Mouse (Mus musculus): ENCODE results near the gene Cyp11a1. TPM values are rescaled to one million over a fixed set of nuclear protein-coding genes. Genes with fewer than 3 reads are reported as not detected.
A peak's percentile ranks its signal among the peaks of the same experiment; 100 is the strongest.

Cyp11a1 gene
- total and polyA plus RNA-seq, 3 experiments, result not detected

DNA sequence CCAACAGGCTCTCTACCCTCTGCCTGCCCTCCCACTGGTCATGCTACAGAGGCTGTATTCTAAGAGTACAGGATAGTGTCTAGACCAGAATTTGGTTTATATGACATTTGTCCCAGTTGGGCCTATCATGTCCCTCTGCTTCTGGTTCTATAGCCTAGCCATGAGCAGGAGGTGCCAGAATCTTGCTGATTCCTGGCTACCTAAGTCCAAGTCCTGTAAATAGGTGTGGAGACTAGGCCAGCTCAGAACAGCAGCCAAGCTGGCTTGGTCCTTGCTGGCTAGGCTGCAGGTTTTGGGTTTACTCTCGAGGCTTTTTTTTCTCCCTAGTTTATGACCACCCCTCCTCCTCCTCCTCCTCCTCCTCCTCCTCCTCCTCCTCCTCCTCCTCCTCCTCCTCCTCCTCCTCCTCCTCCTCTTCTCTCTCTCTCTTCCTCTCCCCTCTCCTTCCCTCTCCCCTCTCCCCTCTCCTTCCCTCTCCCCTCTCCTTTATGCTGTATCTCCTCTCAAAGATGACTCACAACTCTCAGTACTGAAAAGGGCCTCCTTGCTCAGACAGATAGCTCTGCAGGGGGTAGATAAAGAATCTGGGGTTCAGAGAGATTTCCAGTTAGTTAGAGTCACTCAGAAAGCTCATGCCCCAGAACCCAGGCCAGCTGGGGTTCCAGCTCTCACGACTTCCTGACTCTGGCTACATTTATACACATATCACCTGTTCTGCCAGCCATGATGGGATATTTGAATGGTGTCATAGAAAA is 21.4 kb downstream of the Cyp11a1 start:
- TF ChIP-seq ETS1 (IDR thresholded peaks at IDR 0.05; ENCODE audit: low read depth, low read length) (no peak), MYB (IDR thresholded peaks at IDR 0.05; ENCODE audit: low read depth, low read length) (no peak), NELFE (IDR thresholded peaks at IDR 0.05; ENCODE audit: low read depth, low read length) (no peak)
- Histone ChIP-seq H3K4me3 (ENCODE audit: control insufficient read depth in 1 of 2, insufficient read depth in 1 of 2, low read depth in 2 of 2, low read length in 2 of 2) (no peak overlapping the region), H3K36me3 (ENCODE audit: control insufficient read depth in 1 of 2, insufficient read depth in 2 of 2, low read length in 2 of 2) (no peaks in the 10 kb centered on the region; a peak in 1 of 4 replicates), H3K9ac (ENCODE audit: control insufficient read depth, low read depth, low read length, poor library complexity, severe bottlenecking) (no peak overlapping the region), H3K9me3 (replicated peaks; ENCODE audit: insufficient read depth, low read length) (no peaks in the 10 kb centered on the region), H3K27ac (ENCODE audit: control insufficient read depth, low read depth, low read length) (no peak overlapping the region), H3K79me2 (ENCODE audit: control insufficient read depth, insufficient read depth, low read length, poor library complexity) (no peaks in the 10 kb centered on the region), H3K4me1 (ENCODE audit: control insufficient read depth in 1 of 2, insufficient read depth in 2 of 2, low read length in 2 of 2) (peaks cover 0 to 4% of the 10 kb centered on the region in 2 experiments; a peak in 1 of 4 replicates), H3K27me3 (ENCODE audit: control insufficient read depth in 1 of 2, insufficient read depth in 2 of 2, low read length in 2 of 2) (peaks cover 0 to 7% of the 10 kb centered on the region in 2 experiments; a peak in 3 of 4 replicates)
- peak; percentile 12 for DNase-seq (ENCODE audit: low read depth, low spot score)

DNA sequence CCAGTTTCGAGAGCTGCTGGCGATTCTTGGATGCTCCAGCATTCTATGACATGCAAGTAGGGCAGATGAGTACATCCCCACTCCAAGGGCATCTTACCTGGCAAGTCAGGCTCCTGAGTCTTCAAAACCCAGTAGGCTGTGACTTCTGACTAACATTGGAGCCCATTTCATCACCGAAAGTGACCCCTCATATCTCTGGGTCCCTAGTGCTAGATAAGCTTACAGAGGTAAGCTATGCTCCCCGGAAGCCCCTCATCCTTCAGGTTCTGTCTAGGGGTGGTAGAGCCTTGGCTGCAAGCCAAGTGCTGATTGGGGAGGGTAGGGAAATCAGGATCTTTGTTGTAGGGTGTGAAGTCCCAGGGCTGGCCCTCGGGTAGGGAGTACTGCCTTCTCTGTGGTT is 22.6 kb downstream of the Cyp11a1 start:
- DNase-seq (ENCODE audit: low read depth, low spot score), result no peak
- peaks cover 0 to 4% of the 10 kb centered on the region in 2 experiments; a peak in 1 of 4 replicates for H3K4me1 ChIP-seq (ENCODE audit: control insufficient read depth in 1 of 2, insufficient read depth in 2 of 2, low read length in 2 of 2)
- H3K27ac ChIP-seq (ENCODE audit: control insufficient read depth, low read depth, low read length), result no peak overlapping the region
- TF ChIP-seq UBTF (IDR thresholded peaks at IDR 0.05; ENCODE audit: borderline replicate concordance, insufficient read depth, low read depth, low read length), result no peak
- no peak for TF ChIP-seq EP300 (IDR thresholded peaks at IDR 0.05; ENCODE audit: low read depth in 1 of 2, low read length in 2 of 2)
- TF ChIP-seq MAX (IDR thresholded peaks at IDR 0.05; ENCODE audit: low read length), result no peak
- TF ChIP-seq ELF1 (IDR thresholded peaks at IDR 0.05; ENCODE audit: low read depth, low read length), result no peak
- TF ChIP-seq MAZ (IDR thresholded peaks at IDR 0.05; ENCODE audit: low read depth, low read length), result no peak
- H3K79me2 ChIP-seq (ENCODE audit: control insufficient read depth, insufficient read depth, low read length, poor library complexity), result no peaks in the 10 kb centered on the region
- peaks cover 0 to 8% of the 10 kb centered on the region in 2 experiments; a peak in 2 of 4 replicates for H3K27me3 ChIP-seq (ENCODE audit: control insufficient read depth in 1 of 2, insufficient read depth in 2 of 2, low read length in 2 of 2)
- H3K4me3 ChIP-seq (ENCODE audit: control insufficient read depth in 1 of 2, insufficient read depth in 1 of 2, low read depth in 2 of 2, low read length in 2 of 2), result no peak overlapping the region
- no peaks in the 10 kb centered on the region for H3K36me3 ChIP-seq (ENCODE audit: control insufficient read depth in 1 of 2, insufficient read depth in 2 of 2, low read length in 2 of 2)
- H3K9me3 ChIP-seq (replicated peaks; ENCODE audit: insufficient read depth, low read length), result no peaks in the 10 kb centered on the region
- H3K9ac ChIP-seq (ENCODE audit: control insufficient read depth, low read depth, low read length, poor library complexity, severe bottlenecking), result no peak overlapping the region

DNA sequence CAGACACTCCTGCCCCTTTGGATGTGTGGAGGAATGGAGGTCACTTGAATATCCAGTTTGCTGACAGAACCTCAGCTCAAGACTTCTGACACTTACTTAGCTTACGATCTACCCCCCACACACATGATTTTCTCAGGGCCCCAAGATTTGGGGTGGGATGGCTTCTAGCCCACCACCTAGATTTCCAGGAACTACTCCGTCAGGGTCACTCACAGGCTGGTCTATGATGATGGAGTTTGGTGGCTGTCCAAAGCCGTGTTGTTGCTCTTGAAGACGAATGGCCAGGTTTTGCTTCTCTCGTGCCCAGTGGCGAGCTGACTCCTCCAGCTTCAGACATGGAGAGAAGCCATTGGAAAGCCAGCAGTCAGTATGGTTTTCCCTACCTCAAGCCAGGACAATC is 23.4 kb downstream of the Cyp11a1 start:
- Histone ChIP-seq H3K27ac (ENCODE audit: control insufficient read depth, low read depth, low read length) (no peak overlapping the region), H3K79me2 (ENCODE audit: control insufficient read depth, insufficient read depth, low read length, poor library complexity) (no peaks in the 10 kb centered on the region), H3K4me3 (ENCODE audit: control insufficient read depth in 1 of 2, insufficient read depth in 1 of 2, low read depth in 2 of 2, low read length in 2 of 2) (no peak overlapping the region), H3K9me3 (replicated peaks; ENCODE audit: insufficient read depth, low read length) (no peaks in the 10 kb centered on the region), H3K27me3 (ENCODE audit: control insufficient read depth in 1 of 2, insufficient read depth in 2 of 2, low read length in 2 of 2) (peaks cover 0 to 7% of the 10 kb centered on the region in 2 experiments; a peak in 1 of 4 replicates), H3K36me3 (ENCODE audit: control insufficient read depth in 1 of 2, insufficient read depth in 2 of 2, low read length in 2 of 2) (no peaks in the 10 kb centered on the region), H3K9ac (ENCODE audit: control insufficient read depth, low read depth, low read length, poor library complexity, severe bottlenecking) (no peak overlapping the region), H3K4me1 (ENCODE audit: control insufficient read depth in 1 of 2, insufficient read depth in 2 of 2, low read length in 2 of 2) (peaks cover 0 to 4% of the 10 kb centered on the region in 2 experiments; a peak in 1 of 4 replicates)
- no peak for TF ChIP-seq MYC (IDR thresholded peaks at IDR 0.05; ENCODE audit: low read depth, low read length)
- TF ChIP-seq SMC3 (IDR thresholded peaks at IDR 0.05; ENCODE audit: low read depth, low read length), result no peak
- TF ChIP-seq MAZ (IDR thresholded peaks at IDR 0.05; ENCODE audit: low read depth, low read length), result no peak
- DNase-seq (ENCODE audit: low read depth, low spot score), result no peak

Data from MEL (cell line).